In the genomic region with DNA sequence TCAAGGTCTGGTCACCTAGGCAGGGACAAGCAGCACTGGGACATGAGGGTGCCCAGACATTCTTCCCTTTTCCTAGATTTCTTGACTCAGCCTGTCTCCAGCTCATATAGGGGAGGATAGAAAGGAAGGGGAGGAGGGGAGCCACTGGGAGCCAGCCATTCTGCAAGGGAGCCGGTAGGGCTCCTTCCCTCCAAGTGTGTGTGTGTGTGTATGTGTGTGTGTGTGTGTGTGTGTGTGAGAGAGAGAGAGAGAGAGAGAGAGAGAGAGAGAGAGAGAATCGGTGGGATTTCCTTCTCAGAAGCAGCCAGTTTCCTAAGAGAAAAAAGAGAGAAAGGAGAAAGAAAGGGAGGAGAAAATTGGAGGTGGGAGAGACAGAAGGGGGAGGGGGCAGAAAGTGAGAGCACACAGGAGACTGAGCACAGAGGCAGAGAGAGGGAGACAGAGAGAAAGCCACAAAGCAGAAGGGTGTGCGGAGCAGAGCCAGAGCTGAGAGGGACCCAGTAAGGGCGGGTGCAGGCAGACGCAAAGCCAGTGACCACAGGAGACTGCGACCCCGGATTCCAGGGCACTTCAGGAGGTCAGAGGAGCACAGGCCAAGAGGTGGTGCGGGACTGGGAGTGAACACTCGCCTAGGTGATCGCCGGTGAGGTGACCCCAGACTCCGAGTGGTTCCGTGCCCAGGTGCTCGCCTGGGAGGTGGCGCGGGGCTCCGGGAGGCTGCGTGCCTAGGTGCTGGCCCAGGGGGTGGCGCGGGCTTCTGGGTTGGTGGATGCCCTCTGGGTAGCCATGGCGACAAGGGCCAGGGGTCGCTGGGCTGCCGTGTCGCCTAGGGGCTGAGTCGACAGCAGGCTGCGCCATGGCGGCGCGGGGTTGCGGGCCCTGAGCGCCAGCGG, we compare ENCODE assay signal across 8 mouse cellular contexts. TPM values are rescaled to one million over a fixed set of nuclear protein-coding genes. Genes with fewer than 3 reads are reported as not detected.
DNase-seq lines count a peak whose midpoint lies in the region; ATAC-seq and TF ChIP-seq lines count a peak whose summit lies in the region.

Gpr26 (plus strand) TSS at position 438 of the 893 bp plus-strand sequence.

- no peak for TF ChIP-seq EP300 in heart, adult 2 months (IDR thresholded peaks at IDR 0.05; ENCODE audit: insufficient read depth, low read depth, low read length)

- TF ChIP-seq POLR2A in heart, adult 2 months (IDR thresholded peaks at IDR 0.05; ENCODE audit: insufficient read depth, low read depth, low read length), result no peak

- H3K9ac ChIP-seq in heart, embryonic 11.5 days (ENCODE audit: low read depth, low read length), result no peak within 1 kb of the TSS
- no peak within 1 kb of the TSS for H3K9ac ChIP-seq in heart, adult 2 months (ENCODE audit: low read depth, low read length)
- H3K9ac ChIP-seq in embryonic facial prominence, embryonic 13.5 days, result no peak within 1 kb of the TSS
- H3K9ac ChIP-seq in midbrain, embryonic 15.5 days, result peak within 1 kb of the TSS; percentile 60

- H3K4me1 ChIP-seq in heart, embryonic 11.5 days (ENCODE audit: control insufficient read depth, insufficient read depth, low read length), result no peaks in the 10 kb centered on the region
- H3K4me1 ChIP-seq in heart, adult 2 months (ENCODE audit: control insufficient read depth, insufficient read depth, low read length), result no peaks in the 10 kb centered on the region
- H3K4me1 ChIP-seq in embryonic facial prominence, embryonic 13.5 days, result peaks cover 10% of the 10 kb centered on the region
- peaks cover 30% of the 10 kb centered on the region for H3K4me1 ChIP-seq in midbrain, embryonic 15.5 days

- H3K27me3 ChIP-seq in heart, embryonic 11.5 days (ENCODE audit: control insufficient read depth, insufficient read depth, low read length), result peaks cover 45% of the 10 kb centered on the region
- peaks cover 7% of the 10 kb centered on the region for H3K27me3 ChIP-seq in heart, adult 2 months (ENCODE audit: control insufficient read depth, insufficient read depth, low read length)
- peaks cover 65% of the 10 kb centered on the region for H3K27me3 ChIP-seq in embryonic facial prominence, embryonic 13.5 days
- no peaks in the 10 kb centered on the region; the same call in 1 of the 2 replicates for H3K27me3 ChIP-seq in midbrain, embryonic 15.5 days (replicated peaks)

- H3K79me2 ChIP-seq in heart, adult 2 months (replicated peaks; ENCODE audit: control insufficient read depth, insufficient read depth, low read length), result no peaks in the 10 kb centered on the region

- no peaks in the 10 kb centered on the region for H3K36me3 ChIP-seq in heart, embryonic 11.5 days (ENCODE audit: control insufficient read depth, insufficient read depth, low read length)
- no peaks in the 10 kb centered on the region for H3K36me3 ChIP-seq in heart, adult 2 months (ENCODE audit: control insufficient read depth, insufficient read depth, low read length)
- H3K36me3 ChIP-seq in embryonic facial prominence, embryonic 13.5 days, result no peaks in the 10 kb centered on the region
- no peaks in the 10 kb centered on the region for H3K36me3 ChIP-seq in midbrain, embryonic 15.5 days (replicated peaks)

- intact Hi-C loops in heart, adult 2 months (cut with DNase I), result no loop called here

- no peak for DNase-seq in heart, adult 2 months
- DNase-seq in layer of hippocampus, adult 2 months (ENCODE audit: low spot score in 2 of 2), result peak; percentile 39 to 46
- DNase-seq in natural killer cell, adult 2 months (ENCODE audit: low spot score in 2 of 2), result no peak
- DNase-seq in ovary, postnatal 10 days (ENCODE audit: low spot score), result no peak
- no peak for DNase-seq in MN1 (ENCODE audit: low spot score)

- no peak for ATAC-seq in heart, embryonic 11.5 days (replicated peaks; ENCODE audit: insufficient number of reproducible peaks, low FRiP score, low TSS enrichment)
- no peak for ATAC-seq in embryonic facial prominence, embryonic 13.5 days (ENCODE audit: insufficient number of reproducible peaks, insufficient read depth, low FRiP score, low TSS enrichment, low read depth)
- ATAC-seq in midbrain, embryonic 15.5 days (replicated peaks), result peak; percentile 89

- peak within 1 kb of the TSS; percentile 44 for H3K4me2 ChIP-seq in heart, embryonic 11.5 days
- peak within 1 kb of the TSS; percentile 56 for H3K4me2 ChIP-seq in embryonic facial prominence, embryonic 13.5 days
- peak within 1 kb of the TSS; percentile 60 for H3K4me2 ChIP-seq in midbrain, embryonic 15.5 days

- 4% methylated on average over 26 of the region's 32 CpGs for WGBS in heart, embryonic 11.5 days (ENCODE audit: insufficient replicate concordance)
- 5% methylated on average over 32 of the region's 32 CpGs for WGBS in heart, adult 2 months
- WGBS in embryonic facial prominence, embryonic 13.5 days, result 3% methylated on average over 30 of the region's 32 CpGs
- WGBS in midbrain, embryonic 15.5 days, result under 1% methylated on average over 29 of the region's 32 CpGs

- no peaks in the 10 kb centered on the region for H3K9me3 ChIP-seq in heart, embryonic 11.5 days (replicated peaks; ENCODE audit: control insufficient read depth, low read length)
- no peaks in the 10 kb centered on the region for H3K9me3 ChIP-seq in embryonic facial prominence, embryonic 13.5 days
- no peaks in the 10 kb centered on the region for H3K9me3 ChIP-seq in midbrain, embryonic 15.5 days

- TF ChIP-seq CTCF in heart, adult 2 months (IDR thresholded peaks at IDR 0.05), result no peak
- TF ChIP-seq CTCF in layer of hippocampus, adult 2 months (conservative IDR thresholded peaks at IDR 0.05), result peak; percentile 45

- peak within 1 kb of the TSS; percentile 2; the same call in 1 of the 2 replicates for H3K4me3 ChIP-seq in heart, embryonic 11.5 days (ENCODE audit: low read depth, low read length)
- no peak within 1 kb of the TSS for H3K4me3 ChIP-seq in heart, adult 2 months
- H3K4me3 ChIP-seq in embryonic facial prominence, embryonic 13.5 days, result peak within 1 kb of the TSS; percentile 30
- H3K4me3 ChIP-seq in layer of hippocampus, adult 2 months, result peak within 1 kb of the TSS; percentile 69
- peak within 1 kb of the TSS; percentile 51 for H3K4me3 ChIP-seq in midbrain, embryonic 15.5 days

- H3K27ac ChIP-seq in heart, embryonic 11.5 days (ENCODE audit: low read depth, low read length), result no peak within 1 kb of the TSS
- no peak within 1 kb of the TSS for H3K27ac ChIP-seq in heart, adult 2 months
- no peak within 1 kb of the TSS for H3K27ac ChIP-seq in embryonic facial prominence, embryonic 13.5 days
- peak within 1 kb of the TSS; percentile 96 for H3K27ac ChIP-seq in layer of hippocampus, adult 2 months
- peak within 1 kb of the TSS; percentile 76 for H3K27ac ChIP-seq in midbrain, embryonic 15.5 days

RNA-seq across cellular contexts. Expression of gene Gpr26, which starts in this region (rescaled TPM):
- polyA plus RNA-seq in heart, embryonic 11.5 days (2014; fragmentation: Nextera tagmentation; extraction: Ambion mirVana), result not detected in 2 replicates
- not detected for total RNA-seq in heart, adult 2 months (2021)
- polyA plus RNA-seq in heart, adult 2 months (2012; rRNA removed), result not detected in 2 replicates
- 0.03 TPM in 2 replicates for polyA plus RNA-seq in embryonic facial prominence, embryonic 13.5 days (2015; fragmentation: Nextera tagmentation; extraction: Ambion mirVana)
- total RNA-seq in layer of hippocampus, adult 2 months (2021), result 10 to 100 TPM; 54.8 to 55.8 TPM
- polyA plus RNA-seq in midbrain, embryonic 15.5 days (2015; fragmentation: Nextera tagmentation; extraction: Ambion mirVana), result 3.0 and 3.2 TPM in 2 replicates

Comparison
In these comparisons a context has a peak if more than half of its experiments do, and no peak if none do; other contexts are left out.
1. RNA of gene Gpr26 (total RNA-seq): 54.8 to 55.8 TPM in layer of hippocampus, adult 2 months; not detected in heart, adult 2 months; every median in the first group is over 10 times any median in the second.
2. H3K27ac ChIP-seq: peak in layer of hippocampus, adult 2 months (single experiment) and midbrain, embryonic 15.5 days (single experiment); none in heart, embryonic 11.5 days (single experiment), heart, adult 2 months (single experiment) and embryonic facial prominence, embryonic 13.5 days (single experiment).
3. DNase-seq: peak in layer of hippocampus, adult 2 months (2 of 2); none in heart, adult 2 months (0 of 2), natural killer cell, adult 2 months (0 of 2), ovary, postnatal 10 days (single experiment) and MN1 (single experiment).
4. Peak in every context shown above with its lines, with median percentiles within 50 percentile points of each other: H3K4me2 ChIP-seq.